Mouse (Mus musculus) bone marrow, adult 2 months (tissue): ENCODE measurements at regions not wholly inside any gene's neighbourhood (a gene's known extent, or its start where the extent isn't known, plus 50 kb on each side); places are given as distances from the start of the nearest gene placed in this dataset.

ENCODE experiments used
- CTCF ChIP-seq: fragments of 200-500 bp; IDR thresholded peaks from 2 replicates; pipeline ENCODE4 v1.5.1; 2011; ENCODE audit warnings: low read length, control low read depth; ENCODE audit not compliant: control insufficient read depth, insufficient read depth
- POLR2A ChIP-seq: fragments of 200-500 bp; IDR thresholded peaks from 2 replicates; pipeline ENCODE4 v1.6.1; 2011; ENCODE audit warnings: low read depth, mild to moderate bottlenecking, control low read depth, low read length, borderline replicate concordance; ENCODE audit not compliant: control insufficient read depth

GRCm38 (mm10) chr1:89281107-89281655 lies 173.4 kb upstream of the Agap1 start:
- no peak for TF ChIP-seq CTCF
- no peak for TF ChIP-seq POLR2A
